Mouse (Mus musculus) adrenal gland, postnatal 0 days (tissue): ENCODE measurements around the gene Mvp. TPM values are rescaled to one million over a fixed set of nuclear protein-coding genes. Genes with fewer than 3 reads are reported as not detected.

Source experiments
- microRNA-seq: library from miRNA; unstranded; fragments of <30 nt; microRNA quantifications from one replicate; pipeline ENCODE4, GENCODE M21; 2016; ENCODE audit warnings: borderline replicate concordance; ENCODE audit not compliant: insufficient number of aligned reads
- polyA plus RNA-seq: library from polyadenylated mRNA; unstranded; fragments of >200 nt; fragmentation: Nextera tagmentation; extraction: Ambion mirVana; gene quantifications from 2 replicates; pipeline ENCODE4 v1.2.1, GENCODE M21; 2015

Gene Mvp
- polyA plus RNA-seq: 30.4 and 57.1 TPM in 2 replicates

DNA sequence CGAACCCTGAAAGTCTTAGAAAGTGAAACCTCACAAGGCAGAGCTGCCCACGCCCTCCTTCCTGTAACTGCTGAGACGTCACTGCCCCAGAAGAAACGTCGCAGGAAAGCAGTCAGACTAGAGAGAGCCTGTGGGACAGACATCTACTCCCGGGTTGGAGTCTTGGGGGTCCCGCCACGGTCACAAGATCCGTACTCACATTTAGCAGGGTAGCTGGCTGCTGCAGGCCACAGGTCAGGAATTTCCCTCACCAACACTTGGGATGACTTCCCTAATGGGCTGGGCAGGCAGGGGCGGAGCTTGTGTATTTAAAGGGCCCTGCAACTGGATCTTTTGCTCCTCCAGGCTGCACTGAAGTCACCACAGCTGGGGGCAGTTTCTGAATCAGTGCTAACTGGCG is at the start of gene Mvp:
Mvp (minus strand) TSS at position 302 of the 400 bp plus-strand sequence.

DNA sequence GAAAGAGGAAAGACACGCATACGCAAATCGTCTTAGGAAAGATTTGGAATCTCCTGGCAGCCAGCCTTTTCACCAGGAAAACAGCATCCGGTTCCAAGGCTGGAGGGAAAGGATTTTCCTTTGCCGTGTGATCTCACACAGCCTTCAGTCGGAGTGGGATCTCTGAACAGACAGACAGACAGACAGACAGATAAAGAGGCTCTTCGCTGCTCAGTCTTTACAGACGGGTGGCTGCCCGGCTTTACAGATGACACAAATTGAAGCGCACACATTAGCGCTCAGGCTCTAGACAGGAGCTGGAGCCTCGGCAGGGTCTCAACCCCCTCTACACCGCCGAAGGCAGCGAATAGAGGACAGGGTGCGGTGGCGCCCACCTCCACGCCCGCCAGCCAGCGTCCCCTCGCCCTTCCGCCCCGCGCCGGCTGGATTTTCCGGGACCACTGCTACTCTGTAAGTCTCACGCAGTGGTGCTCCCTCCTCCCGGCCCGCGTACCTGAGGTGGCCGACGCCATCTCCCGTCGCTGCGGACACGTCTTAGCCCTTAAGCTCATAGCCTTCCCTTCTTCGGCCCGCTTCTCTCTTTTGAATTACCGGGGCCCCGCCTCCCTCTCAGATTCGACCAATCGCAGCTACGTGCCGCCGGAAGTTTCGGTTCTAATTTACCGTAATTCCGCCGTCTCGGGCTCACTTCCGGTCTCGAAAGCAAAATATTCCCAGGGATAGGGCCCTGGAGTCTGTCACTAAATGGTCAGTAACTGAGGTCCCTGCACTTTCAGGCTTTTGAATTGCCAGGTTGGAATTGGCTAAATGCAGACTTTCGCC is 27.6 kb upstream of the Mvp start, which contains the start of gene Kif22:
Kif22 (minus strand) TSS at position 621 of the 822 bp plus-strand sequence.

DNA sequence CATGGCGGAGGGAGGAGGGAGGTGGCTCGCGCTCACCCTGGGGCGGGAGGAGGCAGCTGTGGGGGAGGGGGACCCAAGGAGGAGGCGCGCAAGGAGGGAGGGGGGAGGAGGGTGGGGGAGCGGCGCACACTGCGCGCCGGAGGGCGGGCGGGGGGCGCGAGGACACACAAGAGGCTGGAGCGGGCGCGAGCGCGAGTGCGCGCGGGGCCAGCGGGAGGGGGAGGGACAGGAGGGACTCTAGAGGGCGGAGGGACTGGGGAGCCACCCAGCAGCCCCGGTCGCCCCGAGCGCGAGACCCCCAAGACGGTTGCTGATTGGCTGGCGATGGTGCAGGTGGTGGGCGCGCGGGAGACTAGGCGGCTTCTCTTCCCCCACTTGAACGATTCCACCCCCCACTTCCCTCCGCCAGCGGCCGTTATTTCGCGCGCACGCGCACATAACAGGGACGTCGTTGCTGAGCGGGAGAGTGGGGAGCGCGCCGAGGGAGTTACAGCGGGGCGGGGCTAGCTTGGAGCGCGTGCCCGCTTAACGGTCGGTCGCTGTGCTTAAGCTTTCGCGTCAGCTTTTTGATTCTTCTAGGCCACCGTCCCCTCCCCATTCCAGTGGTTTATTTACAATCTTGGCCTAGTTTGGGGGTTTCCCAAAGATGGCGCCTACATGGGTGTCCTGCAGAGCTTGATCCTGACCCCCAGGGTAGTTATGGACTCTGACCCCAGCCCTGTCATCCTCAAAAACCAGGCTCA is 12.7 kb upstream of the Mvp start, which contains the start of gene Maz:
Maz (minus strand) TSS at position 54 of the 743 bp plus-strand sequence.

DNA sequence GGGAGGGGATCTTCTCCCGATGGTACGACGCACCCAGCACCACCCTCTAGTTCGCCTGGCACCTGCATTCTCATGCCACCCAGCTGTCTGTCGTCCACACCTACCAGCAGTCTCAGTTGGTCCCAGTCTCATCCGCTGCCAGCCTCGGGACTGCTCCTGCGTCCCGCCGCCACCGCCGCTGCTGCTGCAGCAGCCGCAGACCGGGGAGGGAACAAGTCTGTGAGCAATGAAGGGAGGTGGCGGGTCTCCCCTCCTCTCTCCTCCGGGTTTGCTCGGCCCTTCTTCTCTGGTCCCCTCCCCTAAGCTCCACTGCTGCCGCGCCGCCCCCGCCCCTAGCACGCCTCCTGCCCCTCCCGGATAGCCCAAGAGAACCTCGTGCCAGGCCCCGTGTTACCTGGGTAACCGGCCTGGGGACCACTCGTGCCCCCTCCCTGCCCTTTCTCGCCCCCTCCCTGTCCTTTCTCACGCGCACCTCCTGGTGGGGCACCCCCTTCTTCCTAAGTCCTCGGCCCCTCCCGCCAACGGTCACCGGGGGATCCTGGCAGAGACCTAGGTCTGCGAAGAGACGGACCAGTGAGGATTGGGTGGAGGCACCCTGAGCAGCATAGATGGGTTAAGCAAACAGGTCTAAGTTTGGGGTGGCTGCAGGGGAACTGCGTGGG is 6.6 kb upstream of the Mvp start, which contains the start of the genes Gm42742 and Prrt2:
Gm42742 (minus strand) TSS at position 197 of the 662 bp plus-strand sequence.
Prrt2 (minus strand) TSS at position 311 of the 662 bp plus-strand sequence.

DNA sequence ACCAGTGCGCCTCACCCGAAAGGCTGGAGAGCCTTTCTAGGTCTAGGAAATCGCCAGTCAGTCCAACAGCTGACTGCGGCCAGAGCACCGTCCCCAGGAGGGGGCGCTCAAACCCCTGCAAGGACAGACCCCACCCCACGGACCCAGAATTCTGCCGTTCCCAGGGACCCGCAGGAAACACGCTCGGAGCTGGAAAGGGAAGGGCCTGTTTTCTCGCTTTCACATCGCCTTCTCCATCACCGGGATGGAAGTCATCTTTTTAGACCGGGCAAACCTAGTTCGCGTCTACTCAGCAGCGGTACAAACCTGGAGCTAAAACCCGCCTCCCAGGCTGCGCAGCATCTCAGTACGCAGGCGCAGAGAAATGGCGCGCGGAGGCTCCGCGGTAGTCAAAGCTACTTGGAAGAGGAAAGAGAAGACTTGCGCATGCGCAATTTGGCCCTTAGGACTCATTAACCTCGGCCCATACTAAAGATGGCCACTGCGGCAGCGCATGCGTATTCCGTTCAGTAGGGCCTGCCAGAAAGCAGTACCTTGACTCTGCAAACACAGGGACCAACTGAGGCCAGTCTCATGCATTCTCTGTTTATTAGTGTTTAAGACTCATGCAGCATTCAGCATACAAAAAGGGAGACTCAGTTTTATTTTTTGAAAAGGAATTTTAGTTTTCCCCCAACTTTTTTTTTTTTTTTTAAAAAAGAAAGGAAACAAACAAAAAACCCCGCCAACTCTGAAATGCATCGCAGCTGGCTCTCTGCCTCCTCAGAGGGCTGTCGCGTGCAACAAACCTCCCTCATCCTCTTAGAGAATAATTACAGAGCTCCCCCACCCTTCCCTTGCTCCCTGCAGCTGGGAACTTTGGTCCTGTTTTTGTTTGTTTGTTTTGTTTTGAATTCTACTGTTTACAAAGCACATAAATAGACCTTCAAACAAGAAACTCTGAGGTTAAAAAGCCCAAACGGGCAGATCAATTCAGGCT is 2.8 kb upstream of the Mvp start, which contains the start of gene Pagr1a:
Pagr1a (minus strand) TSS at position 382 of the 979 bp plus-strand sequence.

DNA sequence TGATC is 1.9 kb upstream of the Mvp start, which contains the start of gene Pagr1b:
Pagr1b (minus strand) TSS at position 4 of the 5 bp plus-strand sequence.

DNA sequence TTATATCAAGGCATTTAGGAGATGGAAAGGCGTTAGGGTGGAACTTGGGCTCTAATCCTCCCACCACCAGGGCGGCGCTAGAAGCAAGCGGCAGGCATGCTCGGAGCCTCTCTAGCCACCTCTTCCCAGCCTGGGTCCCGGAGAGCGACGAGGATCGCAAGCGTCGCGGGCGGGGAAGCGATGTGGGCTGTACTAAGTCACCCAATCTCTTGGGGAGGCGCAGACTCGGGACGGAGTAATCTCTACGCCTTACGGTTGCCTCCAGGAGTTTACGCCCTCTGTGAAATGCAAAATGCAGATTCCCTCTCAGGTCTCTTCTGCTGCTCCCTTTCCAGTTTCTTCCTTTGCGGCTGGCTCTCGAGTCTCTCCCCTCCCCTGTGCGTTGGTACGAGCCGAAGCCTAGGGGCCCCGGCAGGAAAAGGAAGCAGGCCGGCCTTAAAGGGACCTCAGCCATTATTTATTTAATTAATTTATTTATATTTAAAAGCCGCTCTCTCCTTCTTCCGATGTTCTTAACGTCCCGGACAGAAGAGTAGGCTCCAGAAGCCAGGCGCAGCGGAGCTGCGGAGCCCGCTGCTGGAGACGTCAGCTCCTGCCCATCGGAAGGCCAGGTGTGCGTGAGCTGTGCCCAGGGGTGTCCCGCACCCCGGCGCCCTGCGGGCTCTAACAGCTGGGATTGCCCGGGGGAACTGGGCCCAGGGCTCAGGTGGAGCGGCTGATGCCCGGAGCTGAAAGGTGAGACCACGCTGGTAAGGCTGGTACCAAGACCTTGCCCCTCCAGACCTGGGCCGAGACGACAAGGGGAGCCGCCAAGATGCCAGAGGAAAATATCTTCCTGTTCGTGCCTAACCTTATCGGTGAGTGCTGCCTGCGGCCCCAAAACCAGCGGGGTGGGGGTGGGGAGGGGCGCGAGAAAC is 38.2 kb downstream of the Mvp start, which contains the start of gene Cdiptos:
Cdiptos (minus strand) TSS at position 149 of the 917 bp plus-strand sequence.

DNA sequence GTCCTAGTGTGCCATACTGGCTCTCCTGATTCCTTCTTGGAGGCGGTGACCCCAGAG is 38.7 kb downstream of the Mvp start, which contains the start of gene Cdipt:
Cdipt (plus strand) TSS at position 22 of the 57 bp plus-strand sequence.

DNA sequence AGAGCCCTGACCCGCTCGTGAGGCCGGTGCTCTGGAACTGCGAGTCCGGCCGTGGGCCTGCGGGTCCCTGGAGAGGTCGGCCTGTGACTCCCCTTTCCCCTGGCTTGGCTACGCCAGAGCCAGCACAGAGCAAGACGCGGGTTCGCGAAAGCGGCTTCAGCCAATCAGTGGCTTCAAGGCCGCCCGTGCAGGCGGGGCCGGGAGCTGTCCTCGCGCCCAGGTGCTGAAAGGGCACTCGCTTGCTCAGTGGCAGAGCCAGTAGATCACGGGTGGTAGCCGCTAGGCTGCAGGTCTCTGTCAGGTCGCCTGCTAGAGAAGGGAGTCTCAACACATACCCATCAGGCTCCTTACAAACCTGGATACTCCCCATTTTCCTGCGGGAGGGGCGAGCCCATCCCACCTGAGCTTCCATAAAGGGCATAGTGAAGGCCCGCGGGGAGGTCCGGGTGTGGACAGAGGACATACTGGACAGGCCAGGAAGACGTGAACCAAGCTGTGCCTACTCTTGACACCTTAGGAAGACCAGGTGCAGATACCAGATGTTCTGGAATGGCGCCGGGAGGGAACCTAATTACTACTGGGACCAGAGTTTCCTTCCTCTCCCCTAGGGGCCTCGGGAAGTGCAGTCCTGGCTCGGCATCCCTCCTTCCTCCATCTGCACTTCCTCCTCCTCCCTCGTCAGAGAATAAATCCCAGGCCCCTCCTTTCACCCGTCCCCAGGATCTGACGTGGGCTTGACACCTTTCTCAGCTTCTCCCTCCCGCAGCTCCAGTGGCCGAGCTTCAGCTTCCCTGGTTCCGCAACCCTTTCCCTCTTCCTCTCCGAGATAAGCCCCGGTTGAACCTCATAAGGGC is 64.4 kb downstream of the Mvp start, which contains the start of gene Sez6l2:
Sez6l2 (plus strand) TSS at position 771 of the 854 bp plus-strand sequence.

DNA sequence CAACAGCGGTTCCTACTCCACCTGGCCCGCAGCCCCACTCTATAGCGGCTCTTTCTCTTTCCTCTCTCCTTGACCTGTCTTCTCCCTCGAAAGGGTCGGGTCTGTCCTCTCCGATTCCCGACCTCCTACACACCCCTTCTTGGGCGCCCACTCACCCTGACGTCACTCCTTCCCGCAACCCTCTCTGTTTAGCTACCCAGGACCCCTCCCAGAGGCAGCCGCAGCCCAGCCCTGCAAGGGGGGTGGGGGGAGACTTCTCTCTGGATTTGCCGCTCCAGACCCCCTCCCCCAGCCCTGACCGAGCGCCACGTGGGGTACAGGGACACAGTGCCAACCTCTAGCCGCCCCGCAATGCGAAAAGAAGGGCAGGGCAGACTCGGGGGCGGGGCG is 65.0 kb downstream of the Mvp start, which contains the start of gene Asphd1:
Asphd1 (minus strand) TSS at position 180 of the 390 bp plus-strand sequence.

Small RNAs within 50 kb of the gene (microRNA-seq; reads per million reads assigned to microRNA genes)
- gene Gm44343: not detected

Other genes with a start within 250 kb of the Mvp start
- 1.4 and 2.6 TPM in 2 replicates for gene Gdpd3, start 248.3 kb downstream of the Mvp start, polyA plus RNA-seq
- gene Ypel3, start 237.7 kb downstream of the Mvp start, polyA plus RNA-seq: 268 and 297 TPM in 2 replicates
- 0.07 and 0.25 TPM in 2 replicates for gene Tbx6, start 233.1 kb downstream of the Mvp start, polyA plus RNA-seq
- 149 and 172 TPM in 2 replicates for gene Ppp4c, start 222.1 kb downstream of the Mvp start, polyA plus RNA-seq
- 3.6 and 8.0 TPM in 2 replicates for gene Fam57b, start 217.0 kb downstream of the Mvp start, polyA plus RNA-seq
- not detected in 2 replicates for gene 4930451I11Rik, start 183.0 kb downstream of the Mvp start, polyA plus RNA-seq
- 1.7 and 6.6 TPM in 2 replicates for gene Doc2a, start 167.2 kb downstream of the Mvp start, polyA plus RNA-seq
- 7.6 and 11.4 TPM in 2 replicates for gene Hirip3, start 152.6 kb downstream of the Mvp start, polyA plus RNA-seq
- 49.7 and 55.2 TPM in 2 replicates for gene Ino80e, start 152.2 kb downstream of the Mvp start, polyA plus RNA-seq
- 17.9 and 23.1 TPM in 2 replicates for gene Taok2, start 129.9 kb downstream of the Mvp start, polyA plus RNA-seq
- 50.5 and 58.1 TPM in 2 replicates for gene Tmem219, start 91.7 kb downstream of the Mvp start, polyA plus RNA-seq
- 21.4 and 26.4 TPM in 2 replicates for gene Kctd13, start 85.7 kb downstream of the Mvp start, polyA plus RNA-seq
- gene Asphd1, start 65.0 kb downstream of the Mvp start, polyA plus RNA-seq: 1.0 and 1.3 TPM in 2 replicates
- 35.6 and 92.1 TPM in 2 replicates for gene Sez6l2, start 64.1 kb downstream of the Mvp start, polyA plus RNA-seq
- gene Cdipt, start 38.7 kb downstream of the Mvp start, polyA plus RNA-seq: 79.0 and 102 TPM in 2 replicates
- gene Cdiptos, start 38.5 kb downstream of the Mvp start, polyA plus RNA-seq: 3.6 and 5.2 TPM in 2 replicates
- gene Pagr1b, start 1.9 kb upstream of the Mvp start, polyA plus RNA-seq: 1.8 TPM in 1 of 2 replicates, not detected in the other
- 34.5 and 46.8 TPM in 2 replicates for gene Pagr1a, start 2.7 kb upstream of the Mvp start, polyA plus RNA-seq
- 10.0 and 38.2 TPM in 2 replicates for gene Gm42742, start 6.5 kb upstream of the Mvp start, polyA plus RNA-seq
- gene Prrt2, start 6.6 kb upstream of the Mvp start, polyA plus RNA-seq: 6.6 and 10.5 TPM in 2 replicates
- gene Maz, start 12.4 kb upstream of the Mvp start, polyA plus RNA-seq: 53.4 and 57.6 TPM in 2 replicates
- gene Kif22, start 27.9 kb upstream of the Mvp start, polyA plus RNA-seq: 23.5 and 31.1 TPM in 2 replicates
- gene Zg16, start 72.7 kb upstream of the Mvp start, polyA plus RNA-seq: 0.47 TPM in 1 of 2 replicates, not detected in the other
- 2.1 and 2.7 TPM in 2 replicates for gene AI467606, start 76.7 kb upstream of the Mvp start, polyA plus RNA-seq
- 6.9 and 12.9 TPM in 2 replicates for gene Qprt, start 107.6 kb upstream of the Mvp start, polyA plus RNA-seq
- 1.4 and 1.5 TPM in 2 replicates for gene Spn, start 123.2 kb upstream of the Mvp start, polyA plus RNA-seq
- gene Cd2bp2, start 181.4 kb upstream of the Mvp start, polyA plus RNA-seq: 25.2 and 32.9 TPM in 2 replicates
- gene Tbc1d10b, start 193.8 kb upstream of the Mvp start, polyA plus RNA-seq: 14.5 and 15.3 TPM in 2 replicates
- gene Mylpf, start 194.3 kb upstream of the Mvp start, polyA plus RNA-seq: 24.7 and 81.2 TPM in 2 replicates
- gene Zfp553, start 218.4 kb upstream of the Mvp start, polyA plus RNA-seq: 10.4 and 16.9 TPM in 2 replicates
- gene Sept1, start 218.5 kb upstream of the Mvp start, polyA plus RNA-seq: 13.9 and 21.8 TPM in 2 replicates
- 58.3 and 67.4 TPM in 2 replicates for gene Zfp771, start 229.7 kb upstream of the Mvp start, polyA plus RNA-seq
- 126 and 177 TPM in 2 replicates for gene Dctpp1, start 246.1 kb upstream of the Mvp start, polyA plus RNA-seq